Mouse (Mus musculus) granulocyte monocyte progenitor cell, adult 5-6 weeks (primary cell): ENCODE measurements around the gene Zbtb16. TPM values are rescaled to one million over a fixed set of nuclear protein-coding genes. Genes with fewer than 3 reads are reported as not detected.

Experiments
- ATAC-seq: replicated peaks from 2 replicates; pipeline ENCODE4 v1.8.0; 2016; ENCODE audit warnings: mild to moderate bottlenecking, moderate TSS enrichment, inconsistent platforms; ENCODE audit not compliant: poor library complexity, severe bottlenecking
- total RNA-seq, 2 experiments: library from RNA; stranded (forward) in 1 of 2; stranded (reverse) in 1 of 2; fragments of 200-712, 200-1000 nt in 1 of 2; fragments of >200 nt in 1 of 2; fragmentation: Nextera tagmentation in 1 of 2; gene quantifications; 2 replicates each; pipeline ENCODE4 v1.2.3; 2014 to 2017

The Zbtb16 gene
- total RNA-seq, 2 experiments from 2014 or later = 10.0 to 10.1 TPM

DNA sequence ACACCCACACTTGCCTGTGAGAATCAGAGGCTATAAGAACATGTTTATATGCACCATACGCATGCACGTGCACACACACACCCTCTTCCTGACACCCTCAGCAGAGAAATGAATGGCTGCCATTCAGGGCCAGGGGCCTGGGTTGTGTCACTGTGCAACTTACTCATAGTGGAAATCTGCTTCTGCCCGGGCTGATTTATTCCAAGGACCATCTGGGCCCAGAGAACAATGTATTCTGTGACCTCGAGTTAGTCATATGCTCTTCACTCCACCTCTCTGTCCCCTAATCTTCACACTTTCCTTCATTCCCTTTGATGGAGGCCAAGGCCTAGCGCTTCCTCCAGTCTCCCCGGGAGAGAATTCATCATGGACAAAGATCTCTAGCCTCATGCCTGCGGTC, 150.3 kb downstream of the Zbtb16 start:
- ATAC-seq = no peak

DNA sequence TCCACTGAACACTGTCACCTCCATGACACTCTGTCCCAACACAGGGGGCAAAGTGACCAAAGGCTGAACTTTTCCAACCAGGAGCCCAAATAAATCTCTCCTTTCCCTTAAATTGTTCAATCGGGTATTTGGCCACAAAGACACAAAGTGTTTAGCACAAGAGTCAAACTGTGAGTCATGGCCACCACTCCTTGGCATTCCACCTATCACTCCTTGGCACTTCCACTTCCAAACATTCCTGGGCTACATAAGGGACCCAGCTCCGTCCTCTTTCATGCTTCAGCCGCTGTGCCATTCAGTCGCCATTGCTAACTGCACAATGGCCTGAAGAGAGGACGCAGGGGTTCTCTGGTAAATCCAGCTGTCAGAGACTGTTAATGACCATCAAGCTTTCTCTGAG, 151.9 kb downstream of the Zbtb16 start:
- no peak for ATAC-seq

DNA sequence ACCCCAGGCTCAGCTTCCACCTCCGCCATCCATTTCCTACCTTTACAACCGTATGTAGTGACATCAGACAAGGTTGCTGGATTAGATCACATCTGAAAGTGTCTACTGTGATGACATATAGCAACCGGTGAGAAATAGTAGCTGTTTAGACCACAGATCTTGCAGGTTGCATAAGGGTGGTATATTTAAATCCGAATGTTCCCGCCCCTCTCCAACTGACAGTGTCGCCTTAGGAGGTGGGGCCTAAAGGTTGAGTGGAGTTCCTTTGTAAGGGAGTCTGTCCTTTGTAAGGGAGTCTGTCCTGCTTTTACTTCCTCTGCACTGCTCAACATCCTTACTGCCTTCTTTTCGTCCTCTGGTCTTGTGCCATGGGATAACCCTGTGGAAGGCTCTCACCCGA, 154.8 kb downstream of the Zbtb16 start:
- peak; percentile 91 for ATAC-seq

- no peak for ATAC-seq
These were observed 157.3 kb downstream of the Zbtb16 start for GRCm38 (mm10) chr9:48678426-48679358.

DNA sequence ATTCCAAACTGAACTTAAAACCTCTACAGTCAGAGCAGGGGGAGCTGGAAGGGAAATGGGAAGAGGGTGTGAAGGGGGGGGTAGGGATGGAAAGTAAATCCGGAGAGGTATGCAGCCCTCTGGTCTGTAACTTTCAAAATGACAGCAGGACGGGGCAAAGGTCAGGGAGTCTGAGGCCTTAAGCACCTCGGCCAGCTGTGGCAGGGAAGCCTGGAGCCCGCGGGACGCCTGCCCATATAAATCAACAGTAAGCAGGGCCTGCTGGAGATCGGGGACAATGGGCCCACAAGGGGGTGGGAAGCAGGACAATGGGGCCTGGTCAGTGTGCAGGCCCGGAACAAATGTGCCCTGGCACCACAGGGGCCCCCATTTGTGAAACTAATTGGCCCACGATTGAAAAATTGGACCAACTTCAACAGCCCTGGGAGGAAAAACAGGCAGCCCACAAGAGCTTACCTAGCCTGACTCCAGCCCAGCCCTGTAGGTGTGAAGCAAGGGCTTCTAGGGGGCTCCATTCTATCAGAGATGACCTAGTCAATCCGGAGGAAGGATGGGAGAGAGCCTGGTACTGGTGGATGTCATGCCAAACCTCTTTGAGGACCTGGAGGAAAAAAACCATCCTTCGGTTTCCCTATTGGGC, 160.8 kb downstream of the Zbtb16 start:
- no peak for ATAC-seq

DNA sequence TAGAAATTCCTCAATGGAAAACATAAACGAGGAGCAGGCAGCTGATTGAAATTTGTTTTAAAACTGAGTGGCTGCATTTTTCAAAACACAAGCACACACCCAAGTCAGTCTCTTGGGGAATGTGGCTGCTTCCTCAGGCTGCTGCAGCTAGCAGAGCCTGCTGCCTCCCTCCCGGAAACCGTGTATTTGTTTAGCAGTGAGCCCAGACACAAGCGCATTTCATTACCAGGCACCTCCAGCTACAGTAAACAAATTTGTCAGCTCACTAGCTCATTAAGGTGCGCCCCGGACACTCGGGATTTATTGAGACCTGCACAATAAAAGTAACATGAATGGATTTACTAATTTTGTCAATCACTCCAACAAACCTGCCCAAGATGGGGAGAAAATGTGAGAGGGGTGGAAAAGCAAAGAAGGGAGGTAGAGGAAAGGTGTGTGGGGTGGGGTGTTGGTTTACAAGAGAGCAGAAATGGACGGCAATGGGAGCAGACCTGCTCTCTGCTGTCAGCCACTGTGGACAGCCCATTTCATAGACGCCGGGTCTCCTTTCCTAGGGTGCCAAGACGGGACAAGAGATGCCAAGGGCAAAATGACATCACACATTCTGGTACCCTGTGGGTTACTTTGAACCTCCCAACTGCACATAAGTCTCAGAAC, 161.5 kb downstream of the Zbtb16 start:
- no peak for ATAC-seq

- no peak for ATAC-seq
These were observed 162.2 kb downstream of the Zbtb16 start for GRCm38 (mm10) chr9:48673804-48674203.

DNA sequence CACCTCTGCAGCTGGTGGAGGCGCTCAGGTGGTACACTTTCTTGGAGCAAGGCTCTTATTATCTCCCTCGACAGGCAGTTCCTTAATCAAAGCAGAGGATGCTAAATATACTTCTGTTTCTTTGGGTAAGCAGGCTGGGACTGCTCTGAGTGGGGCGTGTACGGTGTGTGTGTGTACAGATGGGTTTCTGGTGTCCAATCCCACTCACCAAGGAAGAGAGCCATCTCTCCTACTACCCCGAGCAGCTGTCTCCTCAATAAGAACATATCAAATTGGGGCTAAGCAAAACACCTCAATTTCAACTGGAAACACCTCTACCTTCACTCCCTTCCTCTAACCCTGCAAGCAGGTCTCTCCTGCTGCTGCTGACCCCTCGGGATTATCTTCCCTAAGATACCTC, 162.8 kb downstream of the Zbtb16 start:
- ATAC-seq = no peak

DNA sequence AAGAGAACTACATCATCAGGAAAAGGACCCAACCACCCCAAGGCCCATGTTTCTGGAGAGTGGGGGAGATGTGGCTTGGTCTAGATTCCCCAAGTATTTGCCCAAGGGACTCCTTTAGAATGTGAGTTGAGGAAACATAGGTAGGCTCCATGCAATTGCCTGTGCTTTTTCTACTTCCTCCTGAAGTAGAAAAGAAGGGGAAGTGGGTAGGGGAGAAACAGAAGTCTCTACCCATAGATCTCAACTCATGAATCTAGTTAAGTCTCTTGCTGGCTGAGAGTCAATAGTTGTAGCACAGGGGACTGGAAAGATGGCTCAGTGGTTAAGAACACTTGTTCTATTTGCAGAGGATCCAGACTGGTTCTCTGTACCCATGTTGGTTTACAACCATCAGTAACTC, 164.2 kb downstream of the Zbtb16 start:
- peak; percentile 84 for ATAC-seq

DNA sequence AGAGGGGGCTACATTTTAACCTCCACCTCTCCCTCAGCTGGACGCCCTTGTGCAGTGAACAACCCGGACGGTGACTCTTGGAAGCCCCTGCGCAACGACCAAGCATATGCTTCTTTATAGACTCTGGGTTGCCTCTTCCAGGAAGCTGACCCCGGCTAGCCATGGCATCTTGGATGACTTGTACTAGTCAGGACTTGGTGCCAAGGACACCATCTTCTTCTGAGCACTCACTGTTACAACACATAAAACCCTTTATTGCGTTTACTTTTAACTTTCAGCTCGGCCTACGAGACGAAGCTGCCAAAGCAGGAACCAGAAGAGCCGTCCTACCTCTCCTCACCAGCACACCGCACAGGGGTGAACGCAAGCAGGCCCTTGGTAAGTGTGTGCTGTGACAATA, 165.9 kb downstream of the Zbtb16 start:
- ATAC-seq = no peak

GRCm38 (mm10) chr9:48669672-48670071, 166.3 kb downstream of the Zbtb16 start:
- no peak for ATAC-seq

DNA sequence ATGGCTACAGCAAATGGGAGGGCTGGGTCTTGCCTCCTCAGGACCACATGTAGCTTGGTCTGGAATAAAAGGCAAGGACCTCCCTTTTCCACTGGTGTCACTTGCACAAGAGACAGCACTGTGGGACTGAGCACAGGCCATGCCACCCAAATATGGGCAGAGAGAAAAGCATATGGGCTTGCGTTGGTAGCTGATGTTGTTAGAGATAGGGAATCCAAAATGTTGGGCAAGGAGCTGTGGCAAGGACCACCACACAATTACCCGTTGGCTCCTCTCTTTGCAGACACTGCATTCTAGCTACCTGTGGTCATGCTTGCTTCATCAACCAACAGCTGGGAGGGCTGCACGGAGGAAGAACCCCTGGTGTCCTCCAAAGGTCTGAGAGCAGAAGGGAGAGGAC, 169.3 kb downstream of the Zbtb16 start:
- peak; percentile 82 for ATAC-seq

DNA sequence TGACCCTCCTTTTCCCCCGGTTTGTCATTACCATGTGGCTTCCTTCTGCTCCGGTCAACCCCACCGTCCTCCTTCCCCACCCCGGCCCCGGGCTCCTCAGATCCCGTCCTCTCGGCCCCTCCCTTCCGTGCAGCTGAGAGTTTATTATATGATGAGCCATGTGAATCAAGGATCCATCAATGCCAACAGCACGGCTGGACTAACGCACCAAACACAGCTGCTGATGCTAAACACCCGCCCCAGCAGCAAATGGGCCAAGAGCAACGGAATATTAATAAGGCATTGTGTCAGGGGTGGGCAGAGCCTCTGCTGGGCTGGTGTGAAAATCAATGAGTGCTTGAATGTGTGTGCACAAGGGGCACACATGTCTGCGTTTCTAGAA, 173.0 kb downstream of the Zbtb16 start:
- ATAC-seq = no peak

GRCm38 (mm10) chr9:48662361-48663051, 173.5 kb downstream of the Zbtb16 start:
- no peak for ATAC-seq

DNA sequence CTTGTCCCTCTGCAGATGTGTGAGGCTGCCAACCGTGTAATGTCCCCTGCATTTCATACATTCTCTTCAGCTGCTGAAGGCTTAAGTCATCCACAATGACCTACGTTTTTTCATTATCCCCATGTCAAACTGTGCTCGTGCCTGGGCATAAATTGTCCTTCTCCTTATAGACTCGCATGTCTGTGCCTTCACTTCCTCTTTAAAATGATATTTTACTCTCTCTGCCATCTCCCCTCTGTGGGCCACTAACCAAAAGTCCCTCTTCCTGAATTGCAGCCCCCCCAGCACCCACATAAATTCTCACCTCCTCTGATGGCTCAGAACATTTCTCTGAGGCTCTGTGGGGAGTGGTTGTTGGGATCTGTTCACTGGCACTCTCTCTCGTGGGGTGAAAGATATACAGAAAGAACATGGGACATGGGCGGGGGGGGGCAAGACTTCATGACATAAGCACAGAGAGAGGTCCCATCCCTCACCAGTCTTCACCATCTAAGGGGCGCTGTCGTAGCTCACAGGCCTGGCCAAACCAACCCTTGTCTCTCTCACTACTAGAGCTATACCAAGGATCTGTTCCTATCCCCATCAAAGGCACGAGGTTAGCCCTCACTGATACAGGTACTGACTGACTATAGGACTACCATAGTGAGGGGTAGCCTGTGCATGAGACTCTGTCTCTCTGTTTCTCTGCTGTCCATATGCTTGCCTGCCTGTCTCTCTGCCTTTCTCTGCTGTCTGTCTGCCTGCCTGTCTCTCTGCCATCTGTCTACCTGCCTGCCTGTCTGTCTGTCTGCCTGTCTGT, 174.6 kb downstream of the Zbtb16 start:
- peak; percentile 76 for ATAC-seq

- no peak; the same call in 1 of the 2 replicates for ATAC-seq
These were observed 180.4 kb downstream of the Zbtb16 start for GRCm38 (mm10) chr9:48655525-48656169.

DNA sequence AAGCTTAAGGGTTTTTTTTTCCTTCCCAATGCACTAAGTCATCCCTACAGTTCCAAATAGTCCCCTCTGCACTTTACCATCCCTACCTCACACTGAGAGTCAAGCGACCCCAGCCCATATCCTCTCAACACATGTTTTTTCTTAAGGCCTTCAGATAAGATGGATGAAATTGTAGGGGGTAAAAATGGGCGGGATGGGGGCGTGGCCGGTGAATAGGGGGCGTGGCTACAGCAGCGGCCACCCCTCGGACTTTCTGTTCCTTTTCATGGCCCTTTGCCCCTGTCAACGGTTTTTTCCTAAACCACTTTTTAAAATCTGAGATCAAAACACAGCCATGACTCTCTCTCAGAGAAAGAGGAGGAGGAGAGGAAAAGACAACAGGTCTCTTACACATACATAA, 181.3 kb downstream of the Zbtb16 start:
- ATAC-seq = peak; percentile 50; the same call in 1 of the 2 replicates

DNA sequence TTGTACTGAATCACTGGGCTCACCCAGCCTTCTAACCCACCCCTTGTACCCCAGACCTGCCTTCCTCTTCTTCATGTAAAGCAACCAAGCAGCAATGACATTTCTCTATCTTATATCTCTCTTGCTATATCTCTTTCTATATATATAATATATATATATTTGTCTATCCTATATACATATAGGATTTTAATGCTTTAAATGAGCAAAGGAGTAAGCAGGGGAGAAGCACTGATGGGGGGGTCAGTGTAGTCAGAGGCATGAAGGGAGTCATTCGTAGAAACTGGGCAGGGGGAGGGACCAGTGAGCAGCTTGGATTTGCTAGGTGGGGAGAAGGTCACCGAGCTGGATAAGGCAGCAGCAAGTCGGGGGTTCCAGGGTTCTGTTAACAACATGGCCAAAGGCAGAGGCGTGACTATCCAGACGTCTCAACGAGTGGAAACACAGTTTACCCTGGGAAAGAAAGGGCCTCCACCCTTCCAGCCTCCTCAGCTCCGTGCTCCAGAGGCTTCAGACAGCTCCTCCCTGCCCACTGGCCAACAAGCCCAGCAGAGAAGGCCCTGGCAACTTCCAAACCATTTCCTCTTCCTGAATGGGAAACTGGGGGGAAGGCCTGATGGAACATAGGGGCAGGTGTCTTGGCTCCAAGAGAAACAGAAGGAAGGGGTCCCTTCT, 182.5 kb downstream of the Zbtb16 start:
- no peak for ATAC-seq

GRCm38 (mm10) chr9:48652026-48652425, 184.0 kb downstream of the Zbtb16 start:
- no peak for ATAC-seq
